Mouse (Mus musculus) liver, embryonic 13.5 days (tissue): ENCODE data around the gene Fbxo28. TPM values are rescaled to one million over a fixed set of nuclear protein-coding genes. Genes with fewer than 3 reads are reported as not detected.
A peak's percentile ranks its signal among the peaks of the same experiment; 100 is the strongest.

Experiments used
- ATAC-seq: fragments of 200-750 bp; cut with Nextera tagmentation; 2 replicates; pipeline ENCODE4 v1.8.0; 2017; ENCODE audit warnings: low read depth, mild to moderate bottlenecking, moderate number of reproducible peaks, moderate library complexity
- DNase-seq: peaks from one replicate; pipeline ENCODE4 v3.0.0; 2022
- H3K27ac ChIP-seq: fragments of 300-500 bp; sonication (generic); 2 replicates; pipeline ENCODE4 v1.5.1; 2015; ENCODE audit warnings: moderate library complexity, mild to moderate bottlenecking, inconsistent platforms
- H3K27me3 ChIP-seq: fragments of 300-500 bp; sonication (generic); 2 replicates; pipeline ENCODE4 v1.6.1; 2015; ENCODE audit warnings: mild to moderate bottlenecking, inconsistent platforms
- H3K36me3 ChIP-seq: fragments of 300-500 bp; sonication (generic); 2 replicates; pipeline ENCODE4 v1.6.1; 2015; ENCODE audit warnings: mild to moderate bottlenecking, inconsistent platforms
- H3K4me1 ChIP-seq: fragments of 300-500 bp; sonication (generic); replicated peaks from 2 replicates; pipeline ENCODE4 v1.6.1; 2015; ENCODE audit warnings: inconsistent platforms
- H3K4me2 ChIP-seq: fragments of 300-500 bp; sonication (generic); 2 replicates; pipeline ENCODE4 v1.6.1; 2015; ENCODE audit warnings: inconsistent platforms, mild to moderate bottlenecking, moderate library complexity
- H3K4me3 ChIP-seq: fragments of 300-500 bp; sonication (generic); replicated peaks from 2 replicates; pipeline ENCODE4 v1.5.1; 2015; ENCODE audit warnings: mild to moderate bottlenecking, inconsistent platforms
- H3K9ac ChIP-seq: fragments of 300-500 bp; sonication (generic); 2 replicates; pipeline ENCODE4 v1.6.1; 2015; ENCODE audit warnings: mild to moderate bottlenecking, inconsistent platforms
- H3K9me3 ChIP-seq: fragments of 300-500 bp; sonication (generic); replicated peaks from 2 replicates; pipeline ENCODE4 v1.6.1; 2016; ENCODE audit warnings: inconsistent platforms
- WGBS: fragments of 180-500 bp; shearing (Covaris S2); methylation state at CpG from one replicate; pipeline ENCODE4 v1.1.7; 2015; ENCODE audit not compliant: insufficient replicate concordance; 5-methylcytosine and 5-hydroxymethylcytosine counted together
- polyA plus RNA-seq: library from polyadenylated mRNA; unstranded; fragments of >200 nt; fragmentation: Nextera tagmentation; extraction: Ambion mirVana; gene quantifications from 2 replicates; pipeline ENCODE4 v1.2.1, GENCODE M21; 2015

The Fbxo28 gene
- polyA plus RNA-seq, 1 experiment from 2014 or later, result 6.9 TPM

DNA sequence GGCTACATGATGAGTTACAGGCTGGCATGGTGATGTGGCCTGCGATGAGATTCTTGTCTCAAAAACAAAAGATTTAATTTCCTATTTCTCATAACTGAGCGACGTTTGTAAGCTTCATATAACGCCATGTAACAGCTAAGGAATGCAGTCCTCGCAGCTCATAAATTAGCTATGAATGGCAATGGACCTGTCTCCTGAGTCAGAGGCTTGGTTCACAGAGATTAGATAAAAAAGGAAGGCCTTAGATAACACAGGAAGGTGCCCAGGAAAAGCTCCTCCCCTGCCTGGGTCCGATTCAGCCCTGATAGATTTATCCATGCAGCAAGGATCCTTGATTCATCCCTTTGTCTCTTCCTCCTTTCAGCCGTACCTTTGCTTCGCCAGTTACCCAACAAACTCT, 30.5 kb upstream of the Fbxo28 start:
- Histone ChIP-seq H3K27ac (no peak overlapping the region), H3K4me2 (no peak overlapping the region), H3K9me3 (no peaks in the 10 kb centered on the region), H3K36me3 (no peaks in the 10 kb centered on the region), H3K4me1 (no peaks in the 10 kb centered on the region), H3K9ac (no peak overlapping the region), H3K4me3 (no peak overlapping the region), H3K27me3 (peaks cover 24% of the 10 kb centered on the region)
- no peak for DNase-seq
- WGBS, result 42% methylated on average over 8 of the region's 8 CpGs
- ATAC-seq, result no peak

DNA sequence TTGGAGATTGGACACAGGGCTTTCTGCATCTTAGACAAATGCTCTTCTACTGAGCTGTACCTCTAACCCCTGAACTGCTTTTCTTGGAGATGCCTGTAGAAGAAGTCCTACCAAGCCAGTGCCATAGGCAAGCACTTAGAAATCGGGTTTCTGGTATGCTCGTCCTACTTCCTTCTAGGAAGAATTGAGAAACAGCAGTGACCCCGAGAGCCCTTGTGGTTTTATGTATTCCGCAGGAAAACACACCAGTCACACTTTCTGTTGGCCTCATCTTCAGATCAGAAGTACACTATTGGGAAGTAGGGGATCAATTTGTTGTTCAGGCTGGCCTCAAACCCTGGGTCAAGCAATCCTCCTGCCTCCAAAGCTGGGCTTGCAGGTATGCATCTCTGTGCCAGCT, 28.0 kb upstream of the Fbxo28 start:
- 12% methylated on average over 4 of the region's 4 CpGs for WGBS
- Histone ChIP-seq H3K27ac (no peak overlapping the region), H3K9me3 (no peaks in the 10 kb centered on the region), H3K4me2 (no peak overlapping the region), H3K9ac (no peak overlapping the region), H3K4me3 (no peak overlapping the region), H3K4me1 (no peaks in the 10 kb centered on the region), H3K36me3 (no peaks in the 10 kb centered on the region), H3K27me3 (peaks cover 24% of the 10 kb centered on the region)
- DNase-seq, result no peak
- no peak for ATAC-seq

DNA sequence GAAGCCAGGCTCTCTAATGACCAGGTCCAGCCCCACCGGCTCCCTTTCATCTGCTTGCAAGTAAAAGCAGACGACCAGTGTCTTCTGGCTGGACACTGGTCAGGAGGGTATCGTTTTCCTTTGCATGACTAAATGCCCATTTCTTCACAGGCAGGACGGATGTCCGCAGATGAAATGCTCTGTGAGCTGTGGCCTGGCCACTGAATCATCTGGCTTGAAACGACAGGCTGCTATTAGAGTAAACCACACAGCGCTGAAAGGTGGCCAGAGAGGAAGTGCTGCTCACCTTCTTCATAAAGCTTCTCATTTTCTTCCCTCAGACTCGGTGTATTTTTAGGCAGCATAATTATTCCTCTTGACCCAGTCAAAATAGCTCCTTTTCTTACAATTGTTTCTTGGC, 27.4 kb upstream of the Fbxo28 start:
- 22% methylated on average over 8 of the region's 8 CpGs for WGBS

DNA sequence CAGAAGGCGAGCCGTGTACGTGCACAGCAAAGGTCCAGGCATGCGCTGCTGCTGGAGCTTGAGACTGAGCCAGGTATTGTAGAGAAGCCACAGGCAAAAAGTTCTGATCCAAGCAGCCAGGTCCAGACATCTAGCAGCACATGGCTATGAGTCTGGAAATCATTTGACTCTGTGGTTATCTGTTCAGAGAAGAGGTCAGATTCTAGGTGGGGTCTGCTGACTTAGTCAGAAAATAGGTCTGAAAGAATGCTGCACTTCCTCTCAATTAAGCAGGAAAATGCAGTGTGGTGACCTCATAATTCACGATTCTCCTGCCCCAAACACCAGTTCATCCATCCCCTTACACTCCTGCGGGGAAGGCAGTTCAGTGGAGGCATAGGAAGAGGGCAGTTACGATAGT, 26.9 kb upstream of the Fbxo28 start:
- H3K4me3 ChIP-seq, result no peak overlapping the region
- H3K9ac ChIP-seq, result no peak overlapping the region
- no peak overlapping the region for H3K4me2 ChIP-seq
- DNase-seq, result no peak
- ATAC-seq, result no peak
- no peaks in the 10 kb centered on the region for H3K9me3 ChIP-seq
- H3K4me1 ChIP-seq, result no peaks in the 10 kb centered on the region
- H3K27me3 ChIP-seq, result peaks cover 20% of the 10 kb centered on the region
- no peaks in the 10 kb centered on the region for H3K36me3 ChIP-seq
- no peak overlapping the region for H3K27ac ChIP-seq
- 69% methylated on average over 7 of the region's 7 CpGs for WGBS

More for the DNA sequence above, 27.4 kb upstream of the Fbxo28 start:
- Histone ChIP-seq H3K9me3 (no peaks in the 10 kb centered on the region), H3K4me1 (no peaks in the 10 kb centered on the region), H3K27me3 (peaks cover 21% of the 10 kb centered on the region), H3K27ac (no peak overlapping the region), H3K4me3 (no peak overlapping the region), H3K36me3 (no peaks in the 10 kb centered on the region), H3K9ac (no peak overlapping the region), H3K4me2 (no peak overlapping the region)
- ATAC-seq (no peak), DNase-seq (no peak)

DNA sequence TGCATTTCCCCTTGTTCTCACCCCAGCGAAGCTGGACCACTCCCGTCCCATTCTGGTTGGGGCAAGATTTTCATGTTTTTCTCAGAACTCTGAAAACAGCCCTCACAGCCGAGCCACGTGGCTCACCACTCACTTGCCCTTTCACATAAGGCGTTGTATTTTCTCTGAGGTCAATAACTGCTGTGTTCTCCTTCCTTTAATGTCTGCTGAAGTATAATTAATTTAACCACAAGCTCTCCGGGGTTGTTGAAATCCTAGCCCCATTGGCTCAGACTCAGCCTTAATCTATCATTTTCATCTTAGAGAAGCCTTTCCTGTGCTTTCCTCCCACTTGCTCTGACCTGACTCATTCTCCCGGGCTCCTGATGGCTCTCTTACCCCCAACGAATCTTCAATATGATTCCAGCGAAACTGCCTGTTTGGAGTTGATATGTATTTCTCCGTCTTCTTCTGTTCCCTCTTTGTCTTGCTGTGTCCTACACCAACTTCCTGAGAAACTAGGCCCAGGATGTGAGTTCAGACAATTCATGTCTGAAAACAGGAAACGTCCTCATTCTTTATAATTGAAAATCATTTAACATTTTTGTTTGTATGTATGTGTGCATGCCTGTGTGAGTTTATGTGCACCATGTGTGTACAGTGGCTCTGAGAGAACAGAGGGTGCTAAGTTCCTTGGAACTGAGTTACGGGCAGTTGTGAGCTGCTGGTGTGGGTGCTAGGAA, 22.4 kb upstream of the Fbxo28 start:
- DNase-seq (no peak), ATAC-seq (no peak)

DNA sequence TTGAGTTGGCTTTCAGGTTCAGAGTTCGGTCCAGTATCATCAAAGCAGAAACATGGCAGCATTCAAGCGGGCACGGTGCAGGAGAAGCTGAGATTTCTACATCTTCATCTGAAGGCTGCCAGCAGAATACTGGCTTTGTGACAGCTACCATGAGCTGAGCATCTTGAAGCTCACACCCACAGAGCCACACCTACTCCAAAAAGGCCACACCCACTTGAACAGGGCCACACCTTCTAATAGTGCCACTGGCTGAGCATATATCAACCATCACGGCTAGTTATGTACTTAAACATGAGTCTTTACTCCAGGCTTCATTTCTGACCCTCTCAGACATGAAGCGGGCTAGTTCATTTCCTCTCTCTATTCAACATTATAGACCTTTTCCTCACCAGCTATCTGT, 21.3 kb upstream of the Fbxo28 start:
- no peaks in the 10 kb centered on the region for H3K36me3 ChIP-seq
- no peaks in the 10 kb centered on the region for H3K27me3 ChIP-seq
- 66% methylated on average over 5 of the region's 5 CpGs for WGBS
- no peak overlapping the region for H3K27ac ChIP-seq
- no peaks in the 10 kb centered on the region for H3K9me3 ChIP-seq
- H3K4me3 ChIP-seq, result no peak overlapping the region
- ATAC-seq (peak; percentile 70; the same call in 1 of the 2 replicates), DNase-seq (peak; percentile 15)
- no peak overlapping the region for H3K9ac ChIP-seq
- peaks cover 5% of the 10 kb centered on the region; the same call in 1 of the 2 replicates for H3K4me1 ChIP-seq
- no peak overlapping the region for H3K4me2 ChIP-seq

More for the DNA sequence above, 22.4 kb upstream of the Fbxo28 start:
- H3K9ac ChIP-seq, result no peak overlapping the region
- H3K27ac ChIP-seq, result no peak overlapping the region
- H3K4me1 ChIP-seq, result peaks cover 5% of the 10 kb centered on the region; the same call in 1 of the 2 replicates
- no peak overlapping the region for H3K4me3 ChIP-seq
- no peak overlapping the region for H3K4me2 ChIP-seq
- H3K9me3 ChIP-seq, result no peaks in the 10 kb centered on the region
- no peaks in the 10 kb centered on the region for H3K36me3 ChIP-seq
- 41% methylated on average over 12 of the region's 12 CpGs for WGBS
- peaks cover 10% of the 10 kb centered on the region; the same call in 1 of the 2 replicates for H3K27me3 ChIP-seq

DNA sequence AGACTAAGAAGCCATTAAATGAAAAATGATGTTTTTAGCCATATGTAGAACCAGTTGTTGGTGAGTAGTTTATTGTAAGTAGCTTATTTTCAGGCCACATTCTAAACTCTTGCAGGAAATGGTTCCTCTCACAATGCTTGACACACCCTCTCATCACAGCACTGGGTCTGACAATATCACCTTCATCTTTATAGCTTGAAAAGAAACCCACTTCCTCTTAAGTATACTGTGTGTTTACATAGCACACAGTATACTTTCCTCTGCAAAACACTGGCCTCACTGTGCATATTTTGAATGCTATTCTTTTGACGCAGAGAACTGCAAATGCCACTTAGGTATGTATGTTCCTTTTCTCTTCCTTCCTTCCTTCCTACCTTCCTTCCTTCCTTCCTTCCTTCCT, 16.7 kb upstream of the Fbxo28 start:
- Histone ChIP-seq H3K4me3 (no peak overlapping the region), H3K9me3 (no peaks in the 10 kb centered on the region), H3K4me2 (no peak overlapping the region), H3K4me1 (peaks cover 5% of the 10 kb centered on the region; the same call in 1 of the 2 replicates), H3K27me3 (no peaks in the 10 kb centered on the region), H3K9ac (no peak overlapping the region), H3K27ac (no peak overlapping the region), H3K36me3 (no peaks in the 10 kb centered on the region)
- 22% methylated on average over 1 of the region's 1 CpGs for WGBS
- DNase-seq (no peak), ATAC-seq (no peak)

DNA sequence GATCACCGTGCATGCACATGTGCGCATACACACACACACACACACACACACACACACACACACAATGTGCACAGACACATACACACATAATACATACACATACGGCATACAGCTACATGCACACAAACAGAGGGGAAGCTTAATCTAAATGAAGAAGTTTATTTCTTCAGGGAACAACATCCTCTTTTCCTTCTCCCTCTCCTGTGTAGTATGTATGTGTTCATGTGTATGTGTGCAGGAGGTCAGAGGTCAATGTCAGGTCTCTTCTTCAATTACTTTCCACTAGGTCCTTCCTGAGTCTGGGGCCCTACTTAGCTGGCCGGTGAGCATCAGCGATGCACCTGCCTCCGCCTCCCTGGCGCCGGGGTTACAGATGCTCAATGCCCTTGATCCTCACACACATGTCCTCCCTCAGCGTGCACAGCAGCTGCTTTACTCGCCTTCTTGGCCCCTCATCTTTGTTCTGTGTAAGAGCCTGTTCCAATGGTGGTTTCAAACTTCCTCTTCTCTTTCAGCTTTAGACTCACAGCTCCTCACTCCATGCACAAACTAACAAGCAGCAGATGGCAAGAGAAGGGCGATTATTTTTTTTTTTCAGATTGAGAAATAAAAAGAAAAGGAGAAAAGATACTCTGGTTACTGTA, 13.2 kb upstream of the Fbxo28 start:
- 62% methylated on average over 11 of the region's 11 CpGs for whole genome bisulfite sequencing
- Histone ChIP-seq H3K27ac (no peak overlapping the region), H3K36me3 (no peaks in the 10 kb centered on the region), H3K4me2 (no peak overlapping the region), H3K9me3 (no peaks in the 10 kb centered on the region), H3K4me3 (no peak overlapping the region), H3K9ac (no peak overlapping the region), H3K4me1 (no peaks in the 10 kb centered on the region), H3K27me3 (no peaks in the 10 kb centered on the region)
- ATAC-seq (no peak), DNase-seq (no peak)

DNA sequence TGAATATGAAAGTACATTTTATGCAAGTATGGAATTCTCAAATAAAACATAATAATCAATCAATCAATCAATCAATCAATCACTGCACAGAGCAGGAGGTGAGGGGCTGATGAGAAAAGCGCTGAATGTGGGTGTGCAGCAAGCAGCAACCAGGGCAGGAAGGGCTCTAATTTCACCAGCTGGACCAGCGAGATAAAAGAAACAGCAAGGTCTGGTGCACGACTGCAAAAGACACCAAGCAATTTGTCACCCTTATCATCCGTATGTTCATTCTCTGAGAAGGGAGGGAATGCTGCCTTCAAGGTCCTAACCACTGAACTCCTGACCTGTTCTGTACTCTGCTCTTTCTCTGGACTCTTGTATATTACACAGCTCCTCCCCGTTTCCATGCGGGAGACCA, 8.1 kb upstream of the Fbxo28 start:
- Histone ChIP-seq H3K4me2 (no peak overlapping the region), H3K27ac (no peak overlapping the region), H3K4me3 (no peak overlapping the region), H3K9ac (no peak overlapping the region), H3K27me3 (0 out of 2 replicates have a peak, but pooled peaks cover 2% of the 10 kb centered on the region), H3K4me1 (no peaks in the 10 kb centered on the region), H3K36me3 (no peaks in the 10 kb centered on the region), H3K9me3 (no peaks in the 10 kb centered on the region)
- ATAC-seq (peak; percentile 48), DNase-seq (no peak)
- WGBS, result 43% methylated on average over 6 of the region's 6 CpGs

DNA sequence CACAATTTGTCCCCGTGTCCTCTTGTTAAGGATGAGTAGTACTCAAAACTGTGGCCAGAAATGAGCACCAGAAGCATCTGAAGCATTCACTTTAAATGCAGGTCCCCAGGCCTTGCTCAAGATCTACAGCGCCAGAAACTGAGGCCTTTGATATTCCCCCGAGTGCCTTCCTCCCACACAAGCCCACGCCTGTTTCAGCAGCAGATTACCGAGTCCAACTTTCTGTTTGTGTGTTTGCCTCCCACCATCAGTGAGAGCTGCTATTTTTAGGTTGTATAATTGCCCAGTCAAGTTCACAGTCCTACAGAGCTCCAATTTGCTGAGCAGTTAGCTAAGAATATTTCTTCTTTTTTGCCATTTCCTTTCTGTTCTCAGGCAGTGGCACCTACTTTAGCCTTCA, 5.1 kb upstream of the Fbxo28 start:
- Histone ChIP-seq H3K27ac (no peak overlapping the region), H3K4me3 (no peak overlapping the region), H3K9me3 (no peaks in the 10 kb centered on the region), H3K27me3 (0 out of 2 replicates have a peak, but pooled peaks cover 2% of the 10 kb centered on the region), H3K4me1 (peaks cover 6% of the 10 kb centered on the region; the same call in 1 of the 2 replicates), H3K9ac (no peak overlapping the region), H3K4me2 (no peak overlapping the region), H3K36me3 (no peaks in the 10 kb centered on the region)
- no peak for DNase-seq
- no peak for ATAC-seq
- 55% methylated on average over 5 of the region's 5 CpGs for WGBS

DNA sequence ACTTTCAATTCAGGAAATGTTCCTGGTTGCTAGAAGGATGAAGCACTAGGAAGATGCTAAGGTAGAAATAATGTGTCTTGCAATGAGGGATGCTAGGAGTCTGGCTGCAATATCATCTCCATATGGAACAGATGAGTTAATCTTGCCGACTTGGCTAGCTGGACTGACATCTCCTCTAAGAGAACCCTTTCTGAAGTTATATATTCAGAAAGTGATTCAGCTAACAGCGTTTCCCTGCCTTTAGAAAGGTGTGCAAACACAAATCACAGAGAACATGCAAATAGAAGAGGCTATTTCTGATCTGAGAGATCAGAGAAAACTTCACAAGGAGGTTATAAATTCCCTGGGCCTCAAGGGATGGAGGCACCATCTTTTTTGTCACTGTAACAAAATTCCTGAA, 4.4 kb upstream of the Fbxo28 start:
- 52% methylated on average over 2 of the region's 2 CpGs for WGBS

More for the DNA sequence above, 4.4 kb upstream of the Fbxo28 start:
- H3K4me2 ChIP-seq, result no peak overlapping the region
- no peak overlapping the region for H3K9ac ChIP-seq
- H3K36me3 ChIP-seq, result no peaks in the 10 kb centered on the region
- H3K27ac ChIP-seq, result no peak overlapping the region
- no peak overlapping the region for H3K4me3 ChIP-seq
- peaks cover 6% of the 10 kb centered on the region; the same call in 1 of the 2 replicates for H3K4me1 ChIP-seq
- H3K27me3 ChIP-seq, result 0 out of 2 replicates have a peak, but pooled peaks cover 2% of the 10 kb centered on the region
- ATAC-seq, result no peak
- H3K9me3 ChIP-seq, result no peaks in the 10 kb centered on the region
- DNase-seq, result no peak
